Mouse (Mus musculus): ENCODE measurements around the gene Rnls. TPM values are rescaled to one million over a fixed set of nuclear protein-coding genes. Genes with fewer than 3 reads are reported as not detected.

The Rnls gene
- polyA plus RNA-seq, 1 experiment from 2014 or later, result 8.3 TPM

DNA sequence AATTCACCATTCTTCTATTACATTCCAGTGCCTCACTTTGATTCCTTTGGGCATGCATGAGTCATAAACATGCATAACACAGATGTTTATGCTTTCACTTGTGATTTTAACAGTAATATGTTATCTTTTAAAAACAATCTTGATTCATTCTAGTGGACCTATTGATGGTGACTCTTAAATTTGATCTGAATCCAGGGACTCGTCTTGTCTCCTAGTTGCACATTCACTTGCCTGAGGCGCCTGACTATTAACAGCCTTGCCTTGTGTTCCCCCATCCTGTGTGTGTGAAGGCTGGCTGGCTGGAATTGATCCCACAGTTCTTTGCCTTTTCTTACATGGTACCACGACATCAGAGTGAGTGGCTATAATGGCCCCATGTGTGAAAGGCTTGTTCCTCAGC lies 243.7 kb downstream of the Rnls start:
- no peak for ATAC-seq
- no peak overlapping the region for H3K4me3 ChIP-seq (ENCODE audit: low read depth, low read length)
- WGBS, result 82% methylated on average over 3 of the region's 3 CpGs
- no peak overlapping the region for H3K9ac ChIP-seq (ENCODE audit: low read depth, low read length)
- H3K4me2 ChIP-seq (replicated peaks; ENCODE audit: low read depth), result no peak overlapping the region
- no peak for TF ChIP-seq CTCF (IDR thresholded peaks at IDR 0.05; ENCODE audit: low read depth)
- no peak overlapping the region for H3K27ac ChIP-seq (ENCODE audit: low read depth, low read length)
- no peaks in the 10 kb centered on the region for H3K27me3 ChIP-seq (replicated peaks; ENCODE audit: control insufficient read depth, insufficient read depth, low read length)
- H3K36me3 ChIP-seq (ENCODE audit: control insufficient read depth, insufficient read depth), result no peaks in the 10 kb centered on the region
- H3K9me3 ChIP-seq (ENCODE audit: control insufficient read depth), result no peaks in the 10 kb centered on the region
- no peaks in the 10 kb centered on the region for H3K4me1 ChIP-seq (replicated peaks; ENCODE audit: control insufficient read depth, insufficient read depth, low read length)

DNA sequence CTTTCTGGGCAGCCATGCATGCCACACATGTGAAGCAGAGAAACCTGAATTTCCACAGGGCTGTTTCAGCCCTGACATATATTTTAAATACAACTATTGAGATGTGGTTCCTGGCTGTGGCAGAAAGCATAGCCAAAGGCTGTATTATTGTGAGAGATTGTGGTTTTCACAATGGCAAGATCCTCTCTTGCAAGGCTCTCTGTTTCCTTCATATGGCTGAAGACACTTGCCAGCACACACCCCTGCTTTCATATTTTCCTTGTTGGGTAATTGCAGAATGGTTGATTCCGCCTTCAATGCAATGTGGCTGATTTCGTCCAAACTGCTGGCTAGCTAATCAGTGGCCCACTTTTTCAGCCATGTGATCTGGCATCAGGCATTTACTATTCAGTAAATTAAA lies 248.9 kb downstream of the Rnls start:
- H3K9ac ChIP-seq (ENCODE audit: low read depth, low read length), result no peak overlapping the region
- peaks cover 2% of the 10 kb centered on the region; the same call in 1 of the 2 replicates for H3K9me3 ChIP-seq (ENCODE audit: control insufficient read depth)
- H3K4me3 ChIP-seq (ENCODE audit: low read depth, low read length), result no peak overlapping the region
- H3K27ac ChIP-seq (ENCODE audit: low read depth, low read length), result no peak overlapping the region
- no peaks in the 10 kb centered on the region for H3K36me3 ChIP-seq (ENCODE audit: control insufficient read depth, insufficient read depth)
- H3K4me2 ChIP-seq (replicated peaks; ENCODE audit: low read depth), result no peak overlapping the region
- no peak for TF ChIP-seq CTCF (IDR thresholded peaks at IDR 0.05; ENCODE audit: low read depth)
- WGBS, result 86% methylated on average over 2 of the region's 2 CpGs
- ATAC-seq, result no peak
- no peaks in the 10 kb centered on the region for H3K4me1 ChIP-seq (replicated peaks; ENCODE audit: control insufficient read depth, insufficient read depth, low read length)
- no peaks in the 10 kb centered on the region for H3K27me3 ChIP-seq (replicated peaks; ENCODE audit: control insufficient read depth, insufficient read depth, low read length)

DNA sequence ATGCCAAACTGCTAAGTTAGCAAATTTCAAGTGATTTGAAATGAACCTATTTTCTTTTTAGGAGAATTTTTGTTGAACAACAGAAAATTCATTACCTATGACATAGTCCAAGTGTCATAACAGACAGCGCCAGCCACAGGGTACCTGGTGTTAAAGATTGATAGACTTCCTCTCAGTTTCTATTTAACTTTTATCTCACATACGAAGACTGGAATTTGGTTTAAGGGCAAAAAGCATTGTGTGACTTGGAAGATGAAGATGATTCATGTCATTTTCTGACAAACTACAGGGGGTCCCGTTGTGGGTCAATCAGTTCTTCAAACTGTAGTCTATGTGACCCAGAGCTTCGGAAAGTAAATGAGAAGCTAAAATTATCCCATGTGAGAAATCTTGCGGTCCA lies 254.8 kb downstream of the Rnls start:
- no peak for TF ChIP-seq CTCF (IDR thresholded peaks at IDR 0.05; ENCODE audit: low read depth)
- 78% methylated on average over 5 of the region's 5 CpGs for WGBS
- H3K36me3 ChIP-seq (ENCODE audit: control insufficient read depth, insufficient read depth), result no peaks in the 10 kb centered on the region
- no peak for ATAC-seq
- H3K9ac ChIP-seq (ENCODE audit: low read depth, low read length), result no peak overlapping the region
- H3K4me2 ChIP-seq (replicated peaks; ENCODE audit: low read depth), result no peak overlapping the region
- H3K4me3 ChIP-seq (ENCODE audit: low read depth, low read length), result no peak overlapping the region
- no peak overlapping the region for H3K27ac ChIP-seq (ENCODE audit: low read depth, low read length)
- H3K9me3 ChIP-seq (ENCODE audit: control insufficient read depth), result peaks cover 2% of the 10 kb centered on the region; the same call in 1 of the 2 replicates
- H3K4me1 ChIP-seq (replicated peaks; ENCODE audit: control insufficient read depth, insufficient read depth, low read length), result no peaks in the 10 kb centered on the region
- no peaks in the 10 kb centered on the region for H3K27me3 ChIP-seq (replicated peaks; ENCODE audit: control insufficient read depth, insufficient read depth, low read length)

DNA sequence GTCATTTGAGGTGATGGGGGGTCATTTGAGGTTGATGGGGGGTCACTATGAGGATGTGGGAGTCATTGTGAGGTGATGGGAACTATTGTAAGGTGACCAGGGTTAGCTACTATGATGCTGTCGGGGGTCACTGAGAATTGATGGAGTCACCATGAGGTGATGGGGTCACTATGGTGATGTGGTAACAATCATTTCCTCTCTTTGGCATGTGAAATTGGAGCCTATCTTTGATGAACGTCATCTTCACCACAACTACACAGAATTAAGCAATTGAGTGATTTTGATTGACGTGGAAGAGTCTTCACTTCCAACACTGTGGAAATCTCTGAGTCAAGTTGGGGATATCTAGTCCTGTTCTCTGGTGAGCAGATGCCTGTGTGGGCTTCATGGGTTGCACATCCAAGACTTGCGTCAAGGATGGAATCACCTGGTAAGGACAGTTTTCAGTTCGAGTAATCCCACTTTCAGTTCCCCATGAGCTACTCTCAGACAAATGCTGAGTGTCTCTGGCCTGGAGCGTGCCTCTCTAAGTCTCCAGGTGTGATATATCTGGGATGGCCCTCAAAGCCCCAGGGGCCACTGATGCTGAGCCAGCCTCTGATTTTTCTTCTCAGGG lies 269.4 kb downstream of the Rnls start:
- Histone ChIP-seq H3K27me3 (replicated peaks; ENCODE audit: control insufficient read depth, insufficient read depth, low read length) (no peaks in the 10 kb centered on the region), H3K4me2 (replicated peaks; ENCODE audit: low read depth) (no peak overlapping the region), H3K9ac (ENCODE audit: low read depth, low read length) (no peak overlapping the region), H3K36me3 (ENCODE audit: control insufficient read depth, insufficient read depth) (no peaks in the 10 kb centered on the region), H3K4me1 (replicated peaks; ENCODE audit: control insufficient read depth, insufficient read depth, low read length) (no peaks in the 10 kb centered on the region), H3K27ac (ENCODE audit: low read depth, low read length) (no peak overlapping the region), H3K9me3 (ENCODE audit: control insufficient read depth) (no peaks in the 10 kb centered on the region), H3K4me3 (ENCODE audit: low read depth, low read length) (no peak overlapping the region)
- TF ChIP-seq CTCF (IDR thresholded peaks at IDR 0.05; ENCODE audit: low read depth), result no peak
- 85% methylated on average over 6 of the region's 6 CpGs for WGBS
- no peak for ATAC-seq

DNA sequence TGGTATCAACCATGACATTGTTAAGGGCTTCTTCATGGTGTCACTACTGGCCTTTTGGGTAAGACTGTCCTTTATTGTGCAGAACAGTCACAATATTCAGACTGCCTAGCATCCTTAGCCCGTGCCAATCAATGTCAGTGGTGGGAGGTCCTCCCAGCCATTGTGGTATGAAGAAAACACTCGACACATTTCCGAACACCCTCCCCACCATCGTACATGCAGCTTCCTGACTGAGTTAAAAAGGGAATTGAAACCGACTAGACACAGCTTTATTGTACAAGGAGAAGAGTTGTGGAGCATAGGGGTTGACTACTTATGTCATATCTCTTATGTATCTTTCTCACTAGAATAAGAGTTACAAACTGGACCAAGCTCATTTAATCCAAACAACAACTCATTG lies 272.1 kb downstream of the Rnls start:
- Histone ChIP-seq H3K36me3 (ENCODE audit: control insufficient read depth, insufficient read depth) (no peaks in the 10 kb centered on the region), H3K27ac (ENCODE audit: low read depth, low read length) (no peak overlapping the region), H3K4me2 (replicated peaks; ENCODE audit: low read depth) (no peak overlapping the region), H3K4me3 (ENCODE audit: low read depth, low read length) (no peak overlapping the region), H3K27me3 (replicated peaks; ENCODE audit: control insufficient read depth, insufficient read depth, low read length) (no peaks in the 10 kb centered on the region), H3K4me1 (replicated peaks; ENCODE audit: control insufficient read depth, insufficient read depth, low read length) (no peaks in the 10 kb centered on the region), H3K9me3 (ENCODE audit: control insufficient read depth) (no peaks in the 10 kb centered on the region), H3K9ac (ENCODE audit: low read depth, low read length) (no peak overlapping the region)
- no peak for TF ChIP-seq CTCF (IDR thresholded peaks at IDR 0.05; ENCODE audit: low read depth)
- no peak for ATAC-seq
- 89% methylated on average over 5 of the region's 5 CpGs for WGBS

DNA sequence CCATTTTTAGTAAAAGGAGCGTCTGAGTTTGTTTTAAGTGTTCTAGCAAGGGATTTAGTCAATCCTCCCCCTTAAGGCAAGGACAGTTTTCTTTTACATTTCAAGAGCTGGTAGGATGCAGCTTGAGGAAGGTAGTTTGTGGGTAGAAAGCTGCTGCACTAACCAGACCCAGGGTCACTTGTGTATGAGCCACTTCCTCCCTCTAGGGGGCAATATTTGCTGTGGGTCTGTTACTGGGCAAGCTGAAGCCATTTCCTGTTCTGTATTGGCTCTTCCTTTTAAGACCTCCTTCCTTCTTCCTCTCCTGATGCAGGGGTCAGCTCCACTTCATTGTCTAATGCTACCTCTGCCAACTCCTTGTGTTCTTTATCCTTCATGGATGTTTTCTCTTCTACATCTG lies 273.2 kb downstream of the Rnls start:
- 68% methylated on average over 1 of the region's 1 CpGs for WGBS
- no peaks in the 10 kb centered on the region for H3K4me1 ChIP-seq (replicated peaks; ENCODE audit: control insufficient read depth, insufficient read depth, low read length)
- no peaks in the 10 kb centered on the region for H3K36me3 ChIP-seq (ENCODE audit: control insufficient read depth, insufficient read depth)
- no peaks in the 10 kb centered on the region for H3K9me3 ChIP-seq (ENCODE audit: control insufficient read depth)
- H3K4me2 ChIP-seq (replicated peaks; ENCODE audit: low read depth), result no peak overlapping the region
- ATAC-seq, result no peak
- TF ChIP-seq CTCF (IDR thresholded peaks at IDR 0.05; ENCODE audit: low read depth), result peak; percentile 63
- H3K27ac ChIP-seq (ENCODE audit: low read depth, low read length), result no peak overlapping the region
- no peak overlapping the region for H3K9ac ChIP-seq (ENCODE audit: low read depth, low read length)
- H3K4me3 ChIP-seq (ENCODE audit: low read depth, low read length), result no peak overlapping the region
- no peaks in the 10 kb centered on the region for H3K27me3 ChIP-seq (replicated peaks; ENCODE audit: control insufficient read depth, insufficient read depth, low read length)
